Mouse (Mus musculus) midbrain, embryonic 14.5 days (tissue): ENCODE results near the gene Fosb. TPM values are rescaled to one million over a fixed set of nuclear protein-coding genes. Genes with fewer than 3 reads are reported as not detected.
A peak's percentile ranks its signal among the peaks of the same experiment; 100 is the strongest.

Source experiments
- ATAC-seq: fragments of 200-750 bp; cut with Nextera tagmentation; 2 replicates; pipeline ENCODE4 v1.8.0; 2017; ENCODE audit warnings: moderate number of reproducible peaks, moderate library complexity; ENCODE audit not compliant: low FRiP score, low TSS enrichment
- DNase-seq: peaks from one replicate; pipeline ENCODE4 v3.0.0-alpha.2; 2015
- H3K27ac ChIP-seq: fragments of 300-500 bp; sonication (generic); replicated peaks from 2 replicates; pipeline ENCODE4 v1.5.1; 2014; ENCODE audit warnings: mild to moderate bottlenecking, low read depth, low read length, moderate library complexity
- H3K27me3 ChIP-seq: fragments of 300-500 bp; sonication (generic); 2 replicates; pipeline ENCODE4 v1.6.1; 2014; ENCODE audit warnings: low read length, control low read depth, mixed read lengths; ENCODE audit not compliant: control insufficient read depth, insufficient read depth
- H3K36me3 ChIP-seq: fragments of 300-500 bp; sonication (generic); 2 replicates; pipeline ENCODE4 v1.6.1; 2014; ENCODE audit warnings: low read length, control low read depth; ENCODE audit not compliant: control insufficient read depth, insufficient read depth
- H3K4me1 ChIP-seq: fragments of 300-500 bp; sonication (generic); 2 replicates; pipeline ENCODE4 v1.6.1; 2014; ENCODE audit warnings: mild to moderate bottlenecking, antibody characterized with exemption, low read length, control low read depth; ENCODE audit not compliant: control insufficient read depth, insufficient read depth
- H3K4me2 ChIP-seq: fragments of 300-500 bp; sonication (generic); 2 replicates; pipeline ENCODE4 v1.6.1; 2014; ENCODE audit warnings: mild to moderate bottlenecking, low read length, moderate library complexity
- H3K4me3 ChIP-seq: fragments of 300-500 bp; sonication (generic); replicated peaks from 2 replicates; pipeline ENCODE4 v1.5.1; 2014; ENCODE audit warnings: low read depth, low read length
- H3K9ac ChIP-seq: fragments of 300-500 bp; sonication (generic); replicated peaks from 2 replicates; pipeline ENCODE4 v1.6.1; 2014; ENCODE audit warnings: mild to moderate bottlenecking, low read length, moderate library complexity
- H3K9me3 ChIP-seq: fragments of 300-500 bp; sonication (generic); 2 replicates; pipeline ENCODE4 v1.6.1; 2016; ENCODE audit warnings: low read length, control low read depth, mixed read lengths; ENCODE audit not compliant: control insufficient read depth
- WGBS: fragments of 180-500 bp; shearing (Covaris S2); extraction: QIAGEN DNeasy Blood & Tissue Kit; methylation state at CpG from one replicate; pipeline ENCODE4 v1.1.7; 2014; 5-methylcytosine and 5-hydroxymethylcytosine counted together
- polyA plus RNA-seq: library from polyadenylated mRNA; unstranded; fragments of >200 nt; fragmentation: Nextera tagmentation; extraction: Ambion mirVana; gene quantifications from 2 replicates; pipeline ENCODE4 v1.2.1, GENCODE M21; 2014

Gene Fosb
- polyA plus RNA-seq, 1 experiment from 2014 or later, result not detected

DNA sequence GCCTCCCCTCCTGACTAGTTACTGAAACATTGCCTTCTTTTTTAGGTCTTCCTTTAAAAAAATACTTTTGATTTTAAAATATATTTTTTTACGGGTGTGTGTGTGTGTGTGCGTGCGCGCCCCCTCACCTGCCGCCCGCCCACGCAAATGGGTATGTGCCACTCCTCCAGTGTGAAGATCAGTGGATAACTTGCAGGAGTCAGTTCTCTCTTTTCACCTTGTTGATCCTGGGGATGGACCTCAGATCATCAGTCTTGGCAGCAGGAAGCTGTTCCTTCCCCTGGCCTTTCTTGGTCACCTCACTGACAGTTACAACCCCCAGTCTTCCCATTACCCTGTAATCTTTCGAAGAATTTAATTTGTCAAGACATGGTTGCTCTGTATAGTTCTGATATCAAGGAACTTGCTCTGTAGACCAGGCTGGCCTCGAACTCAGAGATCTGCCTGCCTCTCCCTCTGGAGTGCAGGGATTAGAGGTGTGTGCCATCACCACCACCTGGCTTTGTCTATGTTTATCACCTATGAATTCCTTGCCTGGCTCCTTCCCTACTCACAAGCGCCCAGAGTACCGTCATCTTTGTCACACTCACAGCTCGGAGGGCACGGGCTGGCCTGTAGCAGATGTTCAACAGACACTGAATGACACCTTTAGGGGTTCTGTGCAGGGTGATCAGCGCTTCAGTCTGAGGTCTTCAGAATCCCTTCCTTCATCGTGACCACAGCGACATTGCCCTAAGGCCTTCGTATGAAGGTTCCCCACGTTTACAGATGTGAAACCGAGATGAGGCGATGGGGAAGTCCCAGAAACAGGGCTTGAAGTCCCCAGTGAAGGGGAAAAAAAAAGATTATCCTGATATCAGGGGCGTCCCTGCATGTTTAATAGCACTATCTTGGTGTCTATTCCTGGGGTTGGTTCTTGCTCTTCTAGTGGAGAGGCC lies 15.7 kb upstream of the Fosb start:
- ATAC-seq (no peak), DNase-seq (no peak)
- WGBS, result 76% methylated on average over 21 of the region's 21 CpGs
- Histone ChIP-seq H3K9me3 (no peaks in the 10 kb centered on the region), H3K36me3 (no peaks in the 10 kb centered on the region), H3K27me3 (no peaks in the 10 kb centered on the region), H3K4me2 (peak overlapping the region; percentile 67; the same call in 1 of the 2 replicates), H3K27ac (no peak overlapping the region), H3K4me1 (peaks cover 13% of the 10 kb centered on the region; the same call in 1 of the 2 replicates), H3K9ac (no peak overlapping the region), H3K4me3 (no peak overlapping the region)

DNA sequence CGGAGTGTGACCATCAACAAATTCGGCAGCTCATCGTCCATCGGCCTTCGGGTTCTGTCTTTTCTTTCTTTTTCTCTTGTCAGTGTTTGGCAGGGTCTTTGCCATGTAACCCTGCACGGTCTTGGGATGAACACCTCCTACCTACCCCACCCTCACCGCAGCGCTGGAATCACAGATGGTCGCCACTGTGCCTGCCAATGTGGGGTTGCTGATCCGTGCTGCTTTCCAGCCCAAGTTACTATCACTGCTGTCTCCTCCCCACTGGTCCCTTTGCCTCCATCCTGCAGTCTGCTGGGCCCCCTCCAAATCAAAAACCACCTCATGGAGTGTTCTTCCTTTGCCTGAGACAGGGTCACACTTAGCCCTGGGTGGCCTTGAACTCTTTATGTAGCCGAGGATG lies 14.4 kb upstream of the Fosb start:
- no peak overlapping the region for H3K27ac ChIP-seq
- no peak overlapping the region for H3K9ac ChIP-seq
- peaks cover 17% of the 10 kb centered on the region for H3K4me1 ChIP-seq
- 87% methylated on average over 11 of the region's 11 CpGs for WGBS
- no peaks in the 10 kb centered on the region for H3K9me3 ChIP-seq
- no peak overlapping the region for H3K4me2 ChIP-seq
- no peak for DNase-seq
- no peak overlapping the region for H3K4me3 ChIP-seq
- no peak for ATAC-seq
- no peaks in the 10 kb centered on the region for H3K27me3 ChIP-seq
- H3K36me3 ChIP-seq, result no peaks in the 10 kb centered on the region

DNA sequence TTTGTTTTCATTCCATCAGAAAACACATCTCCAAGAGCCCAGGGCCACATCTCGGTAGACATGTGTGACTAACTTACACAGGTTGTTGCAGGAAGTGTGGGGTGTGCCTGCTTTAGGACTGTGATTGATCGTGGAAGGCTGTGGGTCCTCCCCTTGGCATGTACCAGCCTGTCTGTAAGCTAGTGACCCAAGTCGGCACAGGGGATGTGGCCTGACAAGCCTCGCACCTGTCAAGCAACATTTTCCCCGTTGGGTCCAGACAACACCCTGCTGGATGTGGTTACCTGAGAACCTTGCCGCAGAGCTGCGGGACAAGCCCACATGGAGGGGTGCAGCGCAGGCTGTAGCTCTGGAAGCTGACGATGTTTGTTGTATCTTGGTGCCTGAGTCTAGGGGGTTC lies 12.6 kb upstream of the Fosb start:
- ATAC-seq (no peak), DNase-seq (no peak)
- Histone ChIP-seq H3K4me2 (no peak overlapping the region), H3K4me3 (no peak overlapping the region), H3K9ac (no peak overlapping the region), H3K27me3 (no peaks in the 10 kb centered on the region), H3K9me3 (no peaks in the 10 kb centered on the region), H3K27ac (no peak overlapping the region), H3K4me1 (peaks cover 17% of the 10 kb centered on the region), H3K36me3 (no peaks in the 10 kb centered on the region)
- 63% methylated on average over 9 of the region's 9 CpGs for WGBS

DNA sequence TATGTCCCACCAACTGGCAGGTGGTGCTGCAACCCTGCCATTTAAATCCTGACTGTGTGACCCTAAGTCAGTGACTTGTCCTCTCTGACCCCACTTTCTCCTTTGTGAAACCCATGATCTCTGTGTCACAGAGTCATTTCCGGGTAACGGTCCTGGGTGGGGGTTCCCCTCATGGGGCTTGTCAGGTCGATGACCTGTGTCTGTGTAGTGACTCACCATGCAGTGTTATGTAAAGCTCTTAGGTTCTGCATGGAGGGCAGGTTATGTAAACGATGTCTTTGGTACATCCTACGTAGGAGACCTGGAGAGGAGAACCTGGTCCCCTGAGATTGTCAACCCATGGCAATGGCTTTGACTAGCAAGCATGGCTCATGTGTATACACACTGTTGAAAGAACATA lies 11.6 kb upstream of the Fosb start:
- Histone ChIP-seq H3K36me3 (no peaks in the 10 kb centered on the region), H3K9me3 (no peaks in the 10 kb centered on the region), H3K4me2 (no peak overlapping the region), H3K27ac (no peak overlapping the region), H3K27me3 (no peaks in the 10 kb centered on the region), H3K9ac (no peak overlapping the region), H3K4me1 (peaks cover 11% of the 10 kb centered on the region), H3K4me3 (no peak overlapping the region)
- DNase-seq, result no peak
- ATAC-seq, result no peak
- WGBS, result 70% methylated on average over 5 of the region's 5 CpGs

DNA sequence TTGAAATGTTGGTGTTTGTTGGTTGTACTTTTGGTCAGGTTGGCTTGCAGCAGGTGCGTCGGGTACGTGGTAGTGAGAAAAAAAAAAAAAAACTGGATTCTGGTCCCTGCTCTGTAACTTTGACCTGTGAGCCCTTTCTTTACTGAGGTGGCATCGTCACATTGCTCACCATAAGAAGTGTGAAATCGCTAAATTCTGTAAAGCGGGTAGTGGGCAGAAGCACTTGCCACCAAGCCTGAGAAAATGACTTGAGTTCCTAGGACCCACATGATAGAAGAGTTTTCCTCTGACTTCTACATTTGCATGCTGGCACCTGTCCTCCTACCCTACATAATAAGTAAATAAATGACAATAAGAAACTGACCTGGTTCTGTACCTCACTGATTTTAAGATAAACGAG lies 10.8 kb upstream of the Fosb start:
- Histone ChIP-seq H3K4me1 (peaks cover 9% of the 10 kb centered on the region), H3K9ac (peak overlapping the region; percentile 21; the same call in 1 of the 2 replicates), H3K4me2 (peak overlapping the region; percentile 59), H3K36me3 (no peaks in the 10 kb centered on the region), H3K27me3 (no peaks in the 10 kb centered on the region), H3K4me3 (peak overlapping the region; percentile 42), H3K9me3 (no peaks in the 10 kb centered on the region), H3K27ac (no peak overlapping the region)
- DNase-seq, result no peak
- 40% methylated on average over 7 of the region's 7 CpGs for WGBS
- no peak for ATAC-seq

DNA sequence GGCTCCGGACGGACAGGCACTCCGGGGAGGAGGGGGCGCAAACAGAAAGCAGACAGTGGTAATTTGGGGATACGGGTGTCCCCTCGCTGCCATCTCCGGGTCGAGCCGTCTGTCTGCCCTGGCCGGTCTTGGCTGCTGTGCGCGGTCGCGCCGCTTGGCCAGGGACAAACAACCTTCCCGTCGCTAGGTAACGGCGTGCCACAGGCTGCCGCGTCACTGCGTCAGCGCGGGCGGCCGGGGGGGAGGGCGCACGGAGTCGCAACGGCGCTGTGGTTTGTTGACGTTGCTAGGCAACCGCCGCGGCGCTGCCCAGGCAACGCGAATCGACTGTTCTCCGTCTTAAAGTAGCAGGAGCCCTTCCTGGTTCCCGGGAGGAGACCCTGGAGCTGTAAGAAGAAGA lies 10.1 kb upstream of the Fosb start:
- Histone ChIP-seq H3K9ac (peak overlapping the region; percentile 40), H3K4me1 (peaks cover 9% of the 10 kb centered on the region), H3K36me3 (no peaks in the 10 kb centered on the region), H3K4me3 (peak overlapping the region; percentile 42), H3K4me2 (peak overlapping the region; percentile 59), H3K27ac (peak overlapping the region; percentile 16; the same call in 1 of the 2 replicates), H3K9me3 (no peaks in the 10 kb centered on the region), H3K27me3 (no peaks in the 10 kb centered on the region)
- DNase-seq, result peak; percentile 99
- ATAC-seq, result peak; percentile 96
- under 1% methylated on average over 41 of the region's 41 CpGs for WGBS

DNA sequence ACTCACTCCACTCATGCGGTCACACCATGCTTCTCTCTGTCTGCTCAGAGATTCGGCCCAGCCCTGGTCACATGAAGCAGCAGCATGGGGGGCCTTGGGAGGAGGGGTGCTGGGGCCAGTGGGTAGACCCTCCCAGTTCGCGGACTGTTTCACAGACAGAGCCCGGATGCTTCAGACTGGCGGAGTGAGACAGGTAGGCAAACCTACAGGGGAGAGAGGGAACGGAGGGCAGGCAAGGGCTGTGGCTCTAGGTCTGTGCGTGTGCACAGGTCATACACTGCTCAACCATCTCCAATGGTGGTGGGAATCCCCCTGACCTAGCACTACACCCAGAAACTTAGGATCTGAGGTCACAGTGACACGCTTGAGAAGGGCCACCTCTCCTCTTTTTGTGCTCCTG lies 9.6 kb upstream of the Fosb start:
- peak overlapping the region; percentile 40 for H3K9ac ChIP-seq
- DNase-seq (peak; percentile 20), ATAC-seq (peak; percentile 41)
- H3K4me3 ChIP-seq, result peak overlapping the region; percentile 42
- no peaks in the 10 kb centered on the region for H3K27me3 ChIP-seq
- peaks cover 9% of the 10 kb centered on the region for H3K4me1 ChIP-seq
- no peaks in the 10 kb centered on the region for H3K9me3 ChIP-seq
- WGBS, result 12% methylated on average over 9 of the region's 9 CpGs
- H3K36me3 ChIP-seq, result no peaks in the 10 kb centered on the region
- peak overlapping the region; percentile 59 for H3K4me2 ChIP-seq
- H3K27ac ChIP-seq, result peak overlapping the region; percentile 16; the same call in 1 of the 2 replicates

DNA sequence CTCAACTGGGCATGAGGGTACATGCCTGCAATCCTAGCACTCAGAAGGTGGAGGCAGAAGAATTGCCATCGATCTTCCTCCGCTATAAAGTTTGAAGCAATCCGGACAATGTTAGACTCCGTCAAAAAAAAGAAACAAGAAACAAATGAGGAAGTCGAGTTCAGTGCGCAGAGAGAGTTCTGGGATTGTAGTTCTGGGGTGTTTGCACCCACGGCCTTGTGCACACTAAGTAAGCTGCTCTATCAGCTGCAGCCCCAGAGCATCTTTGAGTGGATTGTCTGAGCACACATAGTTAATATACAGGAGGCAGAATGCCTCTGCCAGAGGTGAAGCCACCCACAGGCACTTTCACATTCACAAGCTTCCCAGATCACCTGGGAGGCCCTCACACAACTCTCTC lies 8.8 kb upstream of the Fosb start:
- H3K27ac ChIP-seq, result no peak overlapping the region
- no peak for DNase-seq
- H3K27me3 ChIP-seq, result no peaks in the 10 kb centered on the region
- no peaks in the 10 kb centered on the region for H3K36me3 ChIP-seq
- 83% methylated on average over 7 of the region's 7 CpGs for WGBS
- H3K4me3 ChIP-seq, result no peak overlapping the region
- H3K9me3 ChIP-seq, result no peaks in the 10 kb centered on the region
- no peak overlapping the region for H3K4me2 ChIP-seq
- ATAC-seq, result no peak
- H3K9ac ChIP-seq, result no peak overlapping the region
- H3K4me1 ChIP-seq, result peaks cover 9% of the 10 kb centered on the region

DNA sequence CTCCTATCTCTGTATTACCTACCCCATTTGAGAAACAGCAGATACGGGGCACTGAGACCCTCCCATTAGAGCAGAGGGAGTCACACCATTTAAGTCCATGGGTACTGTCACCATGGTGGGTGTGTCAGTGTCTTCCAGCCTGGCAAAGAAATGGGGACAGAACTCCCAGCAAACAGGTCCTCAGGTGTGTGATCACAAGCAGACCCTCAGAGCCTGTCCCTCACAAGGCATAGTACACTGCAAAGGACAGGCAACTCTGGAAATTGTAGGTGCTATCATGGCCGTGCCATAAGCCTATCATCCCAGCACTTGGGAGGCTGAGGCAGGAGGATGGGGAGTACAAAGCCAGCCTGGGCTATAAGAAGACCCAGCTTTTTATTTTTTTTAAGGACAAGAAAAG lies 8.3 kb upstream of the Fosb start:
- Histone ChIP-seq H3K36me3 (no peaks in the 10 kb centered on the region), H3K4me1 (peaks cover 9% of the 10 kb centered on the region), H3K4me3 (no peak overlapping the region), H3K9me3 (no peaks in the 10 kb centered on the region), H3K9ac (no peak overlapping the region), H3K27ac (no peak overlapping the region), H3K27me3 (no peaks in the 10 kb centered on the region), H3K4me2 (no peak overlapping the region)
- DNase-seq (no peak), ATAC-seq (no peak)
- WGBS, result 74% methylated on average over 2 of the region's 2 CpGs
